Mouse (Mus musculus): ENCODE measurements around the gene AW822073. TPM values are rescaled to one million over a fixed set of nuclear protein-coding genes. Genes with fewer than 3 reads are reported as not detected.
"Not testable (repeated sequence)": the region's sequence is repeated elsewhere in the genome, so short reads cannot be mapped to it uniquely, and the experiment has no call there.

AW822073 gene
- polyA plus RNA-seq (2012; ENCODE audit: insufficient read depth, low replicate concordance): 0.16 TPM in 1 of 2 replicates, not detected in the other

DNA sequence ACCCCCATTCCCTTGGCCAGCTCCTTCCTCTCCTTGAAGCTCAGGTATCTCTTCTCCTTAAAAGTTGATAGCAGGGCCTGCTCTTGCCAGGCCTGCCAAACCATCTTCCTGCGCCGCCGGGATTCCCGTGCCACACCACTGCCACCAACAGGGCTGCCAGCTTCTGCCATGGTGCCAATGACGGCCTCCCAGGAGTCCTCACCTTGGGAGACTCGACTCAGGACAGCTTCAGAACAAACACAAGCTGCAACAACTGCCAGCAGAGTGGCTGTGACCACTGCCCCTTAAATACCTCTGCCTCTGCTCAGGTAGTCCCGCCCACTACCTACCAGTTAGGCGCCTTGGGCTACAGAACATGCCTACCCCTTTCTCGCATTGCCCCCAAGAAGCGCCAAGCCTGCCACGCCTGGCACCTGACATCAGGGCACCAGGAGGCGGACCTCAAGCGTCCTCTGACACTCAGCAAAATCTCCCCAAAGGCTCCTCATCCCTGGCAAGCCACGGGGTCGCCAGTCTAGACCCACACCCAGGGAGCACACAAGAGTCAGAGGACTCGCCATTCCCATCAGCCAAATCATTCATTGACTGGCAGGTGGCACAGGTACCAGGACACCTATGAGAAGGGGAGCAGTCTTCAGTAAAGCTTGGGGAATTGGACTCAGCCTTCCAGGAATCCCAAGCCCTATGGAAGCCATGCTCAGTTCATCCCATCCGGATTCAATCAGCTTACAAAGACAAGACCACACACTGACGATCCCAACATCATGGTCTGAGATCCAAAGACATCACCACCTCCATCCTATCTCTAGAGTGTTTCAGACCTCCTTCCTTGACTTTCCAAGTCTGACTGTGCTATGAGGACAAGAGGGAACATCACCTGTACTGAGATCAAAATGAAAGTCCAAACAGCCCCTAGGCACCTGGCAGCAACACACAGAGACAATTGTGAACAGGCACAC is at the start of gene AW822073:
Gene AW822073 (minus strand): TSS at position 104 of the 959 bp plus-strand sequence.
- H3K4me3 ChIP-seq (replicated peaks); H3K27me3 ChIP-seq (replicated peaks); H3K9me3 ChIP-seq; H3K36me3 ChIP-seq (replicated peaks; ENCODE audit: low read length); H3K4me1 ChIP-seq: not testable (repeated sequence)

DNA sequence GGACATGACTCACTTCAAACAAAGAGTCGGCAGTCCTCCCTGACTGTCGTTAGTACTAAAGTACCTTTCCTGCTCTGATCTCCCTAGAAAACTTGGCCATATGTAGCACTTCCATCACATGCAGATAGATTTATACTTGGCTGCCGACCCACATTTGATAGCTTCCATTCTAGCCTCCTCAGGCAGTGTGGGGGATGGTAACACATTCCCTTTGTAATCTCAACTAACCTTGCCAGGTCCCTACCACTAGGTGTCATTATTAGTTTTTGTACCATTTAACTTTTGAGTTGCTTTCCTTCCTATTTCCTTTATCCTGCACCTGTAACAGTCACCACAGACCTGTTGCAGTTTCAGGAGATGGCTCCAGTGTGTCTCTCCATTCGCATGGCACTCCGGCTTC is 33.7 kb upstream of the AW822073 start:
- H3K9me3 ChIP-seq: no peaks in the 10 kb centered on the region
- peaks cover 21% of the 10 kb centered on the region for H3K4me1 ChIP-seq
- no peaks in the 10 kb centered on the region for H3K27me3 ChIP-seq (replicated peaks)
- TF ChIP-seq GATA1 (IDR thresholded peaks at IDR 0.05; ENCODE audit: borderline replicate concordance, low read length): no peak
- no peak for TF ChIP-seq FLI1 (IDR thresholded peaks at IDR 0.05; ENCODE audit: low read length)
- H3K36me3 ChIP-seq (replicated peaks; ENCODE audit: low read length): peaks cover 56% of the 10 kb centered on the region
- no peak overlapping the region for H3K4me3 ChIP-seq (replicated peaks)

DNA sequence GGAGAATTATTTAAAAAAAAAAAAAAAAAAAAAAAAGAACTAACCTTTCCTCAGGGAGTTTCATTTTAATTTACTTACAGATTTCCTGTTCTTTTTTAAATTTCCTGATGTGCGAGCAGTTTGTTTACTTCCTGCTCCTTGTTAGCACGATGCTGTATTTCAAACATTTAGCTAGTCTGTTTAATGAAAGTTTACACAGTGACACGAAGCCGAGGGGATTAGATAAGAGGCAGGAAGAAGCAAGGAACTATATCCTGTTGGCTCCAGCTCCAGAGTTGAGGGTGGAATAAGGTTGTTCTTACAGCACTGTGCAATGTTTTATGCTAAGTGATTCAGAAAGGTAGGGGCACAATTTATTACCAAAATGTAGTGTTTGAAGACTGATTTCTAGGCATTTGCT is 31.2 kb upstream of the AW822073 start:
- Histone ChIP-seq H3K4me3 (replicated peaks) (peak overlapping the region; percentile 97), H3K27me3 (replicated peaks) (no peaks in the 10 kb centered on the region), H3K9me3 (no peaks in the 10 kb centered on the region), H3K36me3 (replicated peaks; ENCODE audit: low read length) (peaks cover 34% of the 10 kb centered on the region), H3K4me1 (peaks cover 21% of the 10 kb centered on the region)
- TF ChIP-seq FLI1 (IDR thresholded peaks at IDR 0.05; ENCODE audit: low read length) (no peak), GATA1 (IDR thresholded peaks at IDR 0.05; ENCODE audit: borderline replicate concordance, low read length) (no peak)

DNA sequence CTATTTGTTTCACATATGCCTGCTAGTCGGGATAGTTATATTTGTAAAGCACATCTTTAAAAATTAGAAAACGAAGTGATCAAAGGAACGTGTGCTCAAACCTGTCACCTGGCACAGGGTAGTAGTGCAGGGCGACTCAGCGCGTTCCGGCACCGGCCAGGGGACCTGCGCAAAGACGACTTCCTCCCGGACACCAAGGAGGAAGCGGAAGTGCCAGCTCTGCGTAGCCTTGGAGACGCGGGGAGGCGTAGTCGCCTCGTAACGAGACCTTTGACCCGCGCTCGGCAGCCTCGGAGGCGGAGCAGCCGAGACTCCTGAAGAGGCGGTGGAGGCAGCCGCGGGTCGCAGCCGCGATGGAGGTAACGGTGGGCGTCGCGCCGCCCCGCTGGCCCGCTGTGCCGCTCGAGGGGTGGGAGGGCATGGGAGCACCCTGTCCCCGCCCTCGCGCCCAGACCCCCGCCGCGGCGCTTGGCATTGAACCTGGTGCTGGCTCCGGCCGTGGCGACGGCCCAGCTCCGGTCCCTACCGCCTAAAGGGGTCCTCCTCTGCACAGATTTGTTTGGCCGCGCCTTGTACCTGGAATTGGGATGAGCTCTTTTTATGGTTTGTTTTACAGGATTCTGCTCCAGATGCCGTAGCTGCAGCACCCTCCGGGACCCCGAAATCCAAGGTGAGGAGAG is 30.6 kb upstream of the AW822073 start, which contains the start of gene Gcc2:
Gene Gcc2 (plus strand): TSS at position 285 of the 680 bp plus-strand sequence.
- H3K4me1 ChIP-seq: peaks cover 21% of the 10 kb centered on the region
- H3K27me3 ChIP-seq (replicated peaks): no peaks in the 10 kb centered on the region
- peaks cover 30% of the 10 kb centered on the region for H3K36me3 ChIP-seq (replicated peaks; ENCODE audit: low read length)
- H3K9me3 ChIP-seq: no peaks in the 10 kb centered on the region
- TF ChIP-seq FLI1 (IDR thresholded peaks at IDR 0.05; ENCODE audit: low read length): no peak
- peak within 1 kb of the TSS; percentile 97 for H3K4me3 ChIP-seq (replicated peaks)

DNA sequence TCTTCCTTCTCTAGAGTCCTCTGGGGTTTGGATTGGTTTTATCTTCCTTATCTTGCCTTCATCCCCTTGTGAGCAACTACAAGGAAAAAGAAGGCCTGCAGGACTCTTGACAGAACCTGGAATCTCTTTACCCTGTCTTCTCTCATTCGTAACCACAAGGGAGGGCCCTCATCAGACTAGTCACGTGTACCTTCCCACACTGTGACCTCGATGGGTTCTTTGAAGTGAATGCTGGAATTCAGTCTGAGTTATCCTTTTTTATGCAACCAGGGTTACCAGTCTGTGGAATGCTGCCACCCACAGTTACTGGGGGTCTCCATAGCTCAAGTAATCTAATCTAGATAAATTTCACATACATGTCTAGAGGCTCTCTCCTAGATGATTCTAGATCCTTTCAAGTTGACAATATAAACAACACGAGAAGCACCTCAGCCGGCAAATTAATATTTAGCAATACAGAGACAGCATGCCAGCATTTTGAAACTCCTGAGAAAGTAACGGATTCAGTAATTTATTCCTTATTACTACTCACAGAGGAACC is 30.0 kb upstream of the AW822073 start:
- H3K4me1 ChIP-seq: peaks cover 21% of the 10 kb centered on the region
- H3K9me3 ChIP-seq: no peaks in the 10 kb centered on the region
- H3K27me3 ChIP-seq (replicated peaks): no peaks in the 10 kb centered on the region
- TF ChIP-seq GATA1 (IDR thresholded peaks at IDR 0.05; ENCODE audit: borderline replicate concordance, low read length): no peak
- no peak for TF ChIP-seq FLI1 (IDR thresholded peaks at IDR 0.05; ENCODE audit: low read length)
- H3K36me3 ChIP-seq (replicated peaks; ENCODE audit: low read length): peaks cover 23% of the 10 kb centered on the region
- peak overlapping the region; percentile 97 for H3K4me3 ChIP-seq (replicated peaks)

DNA sequence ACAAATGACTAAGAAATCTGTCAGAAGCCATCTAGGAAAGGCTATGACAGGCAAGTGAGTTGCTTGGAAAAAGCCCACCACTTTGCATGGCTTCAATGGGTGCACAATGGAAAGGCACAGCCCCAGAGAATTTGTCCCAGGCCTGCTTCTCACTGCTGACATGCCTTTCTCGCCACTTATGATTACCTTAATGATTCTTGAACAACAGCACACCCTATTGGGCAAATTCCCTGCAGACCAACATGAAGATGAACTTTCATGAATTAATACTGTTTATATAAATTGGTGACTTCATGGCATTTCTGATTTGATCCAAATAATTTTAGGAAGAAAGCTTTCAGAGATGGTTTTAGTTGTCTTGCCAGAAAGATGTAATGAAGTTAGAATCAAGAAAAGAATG is 24.8 kb upstream of the AW822073 start:
- TF ChIP-seq FLI1 (IDR thresholded peaks at IDR 0.05; ENCODE audit: low read length) (no peak), GATA1 (IDR thresholded peaks at IDR 0.05; ENCODE audit: borderline replicate concordance, low read length) (no peak)
- no peaks in the 10 kb centered on the region for H3K27me3 ChIP-seq (replicated peaks)
- H3K9me3 ChIP-seq: no peaks in the 10 kb centered on the region
- no peak overlapping the region for H3K4me3 ChIP-seq (replicated peaks)
- H3K4me1 ChIP-seq: peaks cover 2% of the 10 kb centered on the region
- no peaks in the 10 kb centered on the region for H3K36me3 ChIP-seq (replicated peaks; ENCODE audit: low read length)

DNA sequence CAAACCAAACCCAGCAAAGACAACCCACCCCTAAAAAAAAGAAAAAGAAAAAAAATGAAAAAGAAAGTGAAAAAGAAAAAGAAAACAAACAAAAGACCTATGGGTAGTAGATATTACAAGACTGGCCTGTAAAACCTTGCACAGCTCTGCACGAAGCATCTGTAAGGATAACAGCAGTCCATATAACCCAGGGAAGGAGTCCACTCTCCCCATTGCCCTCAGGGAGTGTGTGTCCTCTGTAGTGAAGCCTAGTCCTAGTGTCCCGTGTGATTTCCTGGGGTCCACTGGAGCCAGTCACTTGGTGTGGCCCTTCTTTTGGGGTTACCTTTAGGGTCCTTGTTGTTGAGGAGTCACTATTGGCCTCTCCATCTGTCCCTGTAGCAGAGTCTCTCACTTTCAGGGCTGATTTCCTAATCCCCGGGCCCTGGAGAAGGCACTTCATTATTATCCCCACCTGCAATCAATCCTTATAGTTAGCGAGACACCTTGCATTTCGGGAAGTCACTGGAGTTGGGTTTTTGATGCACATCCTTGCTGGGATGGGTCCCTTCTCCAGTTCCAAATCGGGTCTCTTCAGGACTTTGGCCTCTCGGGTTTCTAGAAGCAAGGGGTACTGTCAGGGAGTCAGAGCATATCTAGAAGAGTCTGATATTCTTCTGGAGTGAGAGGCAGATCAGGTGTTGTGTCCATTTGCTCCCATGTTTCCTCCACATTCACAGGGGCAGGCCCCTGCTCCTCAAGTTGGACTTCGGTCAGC is 14.4 kb upstream of the AW822073 start:
- H3K27me3 ChIP-seq (replicated peaks); H3K4me1 ChIP-seq; H3K36me3 ChIP-seq (replicated peaks; ENCODE audit: low read length); H3K4me3 ChIP-seq (replicated peaks): not testable (repeated sequence)
- peaks cover 16% of the 10 kb centered on the region; the same call in 1 of the 2 replicates for H3K9me3 ChIP-seq

DNA sequence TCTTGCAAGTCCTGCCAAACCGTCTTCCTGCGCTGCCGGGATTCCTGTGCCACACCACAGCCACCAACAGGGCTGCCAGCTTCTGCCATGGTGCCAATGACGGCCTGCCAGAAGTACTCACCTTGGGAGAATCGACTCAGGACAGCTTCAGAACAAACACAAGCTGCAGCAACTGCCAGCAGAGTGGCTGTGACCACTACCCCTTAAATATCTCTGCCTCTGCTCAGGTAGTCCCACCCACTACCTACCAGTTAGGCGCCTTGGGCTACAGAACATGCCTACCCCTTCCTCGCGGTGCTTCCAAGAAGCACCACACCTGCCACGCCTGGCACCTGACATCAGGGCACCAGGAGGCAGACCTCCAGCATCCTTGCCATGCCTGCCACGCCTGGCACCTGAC is 11.9 kb upstream of the AW822073 start, which contains the start of gene Gm4981:
Gene Gm4981 (minus strand): TSS at position 89 of the 400 bp plus-strand sequence.
- Histone ChIP-seq H3K9me3 (peaks cover 28% of the 10 kb centered on the region), H3K36me3 (replicated peaks; ENCODE audit: low read length) (no peaks in the 10 kb centered on the region), H3K4me1 (no peaks in the 10 kb centered on the region), H3K4me3 (replicated peaks) (no peak within 1 kb of the TSS), H3K27me3 (replicated peaks) (no peaks in the 10 kb centered on the region)
- TF ChIP-seq FLI1 (IDR thresholded peaks at IDR 0.05; ENCODE audit: low read length): no peak
- TF ChIP-seq GATA1 (IDR thresholded peaks at IDR 0.05; ENCODE audit: borderline replicate concordance, low read length): no peak

DNA sequence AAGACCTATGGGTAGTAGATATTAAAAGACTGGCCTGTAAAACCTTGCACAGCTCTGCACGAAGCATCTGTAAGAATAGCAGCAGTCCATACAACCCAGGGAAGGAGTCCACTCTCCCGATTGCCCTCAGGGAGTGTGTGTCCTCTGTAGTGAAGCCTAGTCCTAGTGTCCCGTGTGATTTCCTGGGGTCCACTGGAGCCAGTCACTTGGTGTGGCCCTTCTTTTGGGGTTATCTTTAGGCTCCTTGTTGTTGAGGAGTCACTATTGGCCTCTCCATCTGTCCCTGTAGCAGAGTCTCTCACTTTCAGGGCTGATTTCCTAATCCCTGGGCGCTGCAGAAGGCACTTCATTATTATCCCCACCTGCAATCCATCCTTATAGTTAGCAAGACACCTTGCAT is 10.3 kb upstream of the AW822073 start:
- not testable (repeated sequence) for H3K36me3 ChIP-seq (replicated peaks; ENCODE audit: low read length); H3K4me3 ChIP-seq (replicated peaks); H3K27me3 ChIP-seq (replicated peaks); H3K4me1 ChIP-seq
- H3K9me3 ChIP-seq: peaks cover 31% of the 10 kb centered on the region

DNA sequence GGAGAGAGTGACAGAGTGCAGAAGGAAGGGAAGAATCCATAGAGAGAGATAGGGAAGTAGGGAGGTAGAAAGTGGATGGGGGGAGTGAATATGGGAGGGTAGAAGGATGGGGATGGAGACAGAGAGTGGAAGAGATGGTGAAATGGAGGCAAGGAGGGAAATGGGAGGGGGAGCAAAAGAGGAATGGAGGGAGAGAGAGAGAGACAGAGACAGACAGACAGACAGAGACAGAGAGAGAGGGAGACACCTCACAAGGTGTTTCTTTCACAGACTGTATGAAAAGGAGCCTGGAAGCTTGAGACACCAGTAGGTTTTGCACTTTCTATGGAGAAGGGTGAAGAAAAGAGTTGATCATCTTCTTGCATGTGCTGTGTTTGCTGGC is 9.0 kb upstream of the AW822073 start:
- not testable (repeated sequence) for H3K4me3 ChIP-seq (replicated peaks); H3K27me3 ChIP-seq (replicated peaks); H3K36me3 ChIP-seq (replicated peaks; ENCODE audit: low read length); H3K4me1 ChIP-seq
- H3K9me3 ChIP-seq: peaks cover 30% of the 10 kb centered on the region

DNA sequence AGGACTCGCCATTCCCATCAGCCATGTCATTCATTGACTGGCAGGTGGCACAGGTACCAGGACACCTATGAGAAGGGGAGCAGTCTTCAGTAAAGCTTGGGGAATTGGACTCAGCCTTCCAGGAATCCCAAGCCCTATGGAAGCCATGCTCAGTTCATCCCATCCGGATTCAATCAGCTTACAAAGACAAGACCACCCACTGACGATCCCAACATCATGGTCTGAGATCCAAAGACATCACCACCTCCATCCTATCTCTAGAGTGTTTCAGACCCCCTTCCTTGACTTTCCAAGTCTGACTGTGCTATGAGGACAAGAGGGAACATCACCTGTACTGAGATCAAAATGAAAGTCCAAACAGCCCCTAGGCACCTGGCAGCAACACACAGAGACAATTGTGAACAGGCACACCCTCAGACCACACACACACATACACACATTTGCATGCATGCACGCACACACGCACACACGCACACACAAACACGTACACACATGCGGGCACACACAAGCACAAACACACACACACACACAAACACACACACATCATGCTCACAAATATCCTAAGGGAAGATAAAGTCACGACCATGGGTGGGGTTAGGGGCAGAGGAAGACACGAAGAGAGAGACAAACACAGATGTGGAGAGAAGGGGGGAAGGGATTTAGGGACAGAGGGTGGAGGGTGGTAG is 8.5 kb upstream of the AW822073 start:
- H3K36me3 ChIP-seq (replicated peaks; ENCODE audit: low read length); H3K4me1 ChIP-seq; H3K27me3 ChIP-seq (replicated peaks); H3K4me3 ChIP-seq (replicated peaks): not testable (repeated sequence)
- peaks cover 30% of the 10 kb centered on the region for H3K9me3 ChIP-seq

DNA sequence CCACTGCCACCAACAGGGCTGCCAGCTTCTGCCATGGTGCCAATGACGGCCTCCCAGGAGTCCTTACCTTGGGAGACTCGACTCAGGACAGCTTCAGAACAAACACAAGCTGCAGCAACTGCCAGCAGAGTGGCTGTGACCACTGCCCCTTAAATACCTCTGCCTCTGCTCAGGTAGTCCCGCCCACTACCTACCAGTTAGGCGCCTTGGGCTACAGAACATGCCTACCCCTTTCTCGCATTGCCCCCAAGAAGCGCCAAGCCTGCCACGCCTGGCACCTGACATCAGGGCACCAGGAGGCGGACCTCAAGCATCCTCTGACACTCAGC is 7.9 kb upstream of the AW822073 start, which contains the start of gene Duxf3:
Gene Duxf3 (minus strand): TSS at position 35 of the 329 bp plus-strand sequence.
- peaks cover 28% of the 10 kb centered on the region for H3K9me3 ChIP-seq
- H3K4me3 ChIP-seq (replicated peaks); H3K36me3 ChIP-seq (replicated peaks; ENCODE audit: low read length); H3K4me1 ChIP-seq; H3K27me3 ChIP-seq (replicated peaks): not testable (repeated sequence)

Measured in megakaryocyte, embryonic 14.5 days (primary cell).